Mouse (Mus musculus) CH12.LX (cell line): ENCODE measurements around the gene Prpf31.

ENCODE experiments used
- CTCF ChIP-seq, 2 experiments: IDR thresholded peaks in 1 of 2; conservative IDR thresholded peaks in 1 of 2; 2 replicates each; pipeline ENCODE4 v1.5.1; 2011 to 2012; ENCODE audit warnings: low read depth in 2 of 2, low read length in 2 of 2, improper control_type of control experiment in 1 of 2, inconsistent platforms in 1 of 2, mild to moderate bottlenecking in 1 of 2, moderate library complexity in 1 of 2
- EP300 ChIP-seq: IDR thresholded peaks from 2 replicates; pipeline ENCODE4 v1.6.1; 2011; ENCODE audit warnings: low read length, improper control_type of control experiment
- IRF4 ChIP-seq: IDR thresholded peaks from 2 replicates; pipeline ENCODE4 v1.6.1; 2014; ENCODE audit warnings: low read depth, mild to moderate bottlenecking, inconsistent platforms, low read length, improper control_type of control experiment
- KAT2A ChIP-seq: IDR thresholded peaks from 2 replicates; pipeline ENCODE4 v1.6.1; 2012; ENCODE audit warnings: low read length, improper control_type of control experiment, inconsistent platforms; ENCODE audit not compliant: insufficient replicate concordance
- MAFK ChIP-seq: IDR thresholded peaks from 2 replicates; pipeline ENCODE4 v1.6.1; 2011; ENCODE audit warnings: low read length, improper control_type of control experiment; ENCODE audit not compliant: insufficient replicate concordance
- MAZ ChIP-seq: IDR thresholded peaks from 2 replicates; pipeline ENCODE4 v1.6.1; 2012; ENCODE audit warnings: low read depth, mild to moderate bottlenecking, inconsistent platforms, low read length, improper control_type of control experiment, moderate library complexity
- POLR2A ChIP-seq: IDR thresholded peaks from 2 replicates; pipeline ENCODE4 v1.6.1; 2011; ENCODE audit warnings: low read depth, mild to moderate bottlenecking, improper control_type of control experiment, low read length
- TCF12 ChIP-seq: IDR thresholded peaks from 2 replicates; pipeline ENCODE4 v1.6.1; 2014; ENCODE audit warnings: low read depth, mild to moderate bottlenecking, inconsistent platforms, low read length, improper control_type of control experiment
- UBTF ChIP-seq: IDR thresholded peaks from 2 replicates; pipeline ENCODE4 v1.6.1; 2012; ENCODE audit warnings: low read depth, mild to moderate bottlenecking, inconsistent platforms, low read length, improper control_type of control experiment, moderate library complexity
- USF2 ChIP-seq: conservative IDR thresholded peaks from 2 replicates; pipeline ENCODE4 v1.6.1; 2011; ENCODE audit warnings: low read depth, low read length, improper control_type of control experiment

GRCm38 (mm10) chr7:3685400-3686187 is 55.8 kb downstream of the Prpf31 start:
- no peak for TF ChIP-seq TCF12
- no peak for TF ChIP-seq UBTF
- TF ChIP-seq IRF4: no peak
- TF ChIP-seq CTCF (conservative IDR thresholded peaks at IDR 0.05 in 1 of 2, IDR thresholded peaks at IDR 0.05 in 1 of 2; ENCODE audit: low read depth in 2 of 2, low read length in 2 of 2): no peak
- TF ChIP-seq MAFK: no peak
- no peak for TF ChIP-seq USF2
- TF ChIP-seq KAT2A: no peak
- no peak for TF ChIP-seq POLR2A
- no peak for TF ChIP-seq EP300
- no peak for TF ChIP-seq MAZ
